Mouse (Mus musculus) gastrocnemius, postnatal 4 days (tissue): Measurements from ENCODE around the gene Pdlim7. TPM values are rescaled to one million over a fixed set of nuclear protein-coding genes. Genes with fewer than 3 reads are reported as not detected.
A peak's percentile ranks its signal among the peaks of the same experiment; 100 is the strongest.

Experiments
- DNase-seq, 2 experiments: peaks; one replicate each; pipeline ENCODE4 v3.0.0; 2021 to 2022; ENCODE audit warnings: low spot score in 2 of 2, mixed read lengths in 2 of 2
- total RNA-seq, 2 experiments: library from RNA; stranded (reverse); gene quantifications; 2 replicates each; pipeline ENCODE4 v1.2.3; 2021

The Pdlim7 gene
- total RNA-seq, 2 experiments from 2014 or later = 304 to 308 TPM

DNA sequence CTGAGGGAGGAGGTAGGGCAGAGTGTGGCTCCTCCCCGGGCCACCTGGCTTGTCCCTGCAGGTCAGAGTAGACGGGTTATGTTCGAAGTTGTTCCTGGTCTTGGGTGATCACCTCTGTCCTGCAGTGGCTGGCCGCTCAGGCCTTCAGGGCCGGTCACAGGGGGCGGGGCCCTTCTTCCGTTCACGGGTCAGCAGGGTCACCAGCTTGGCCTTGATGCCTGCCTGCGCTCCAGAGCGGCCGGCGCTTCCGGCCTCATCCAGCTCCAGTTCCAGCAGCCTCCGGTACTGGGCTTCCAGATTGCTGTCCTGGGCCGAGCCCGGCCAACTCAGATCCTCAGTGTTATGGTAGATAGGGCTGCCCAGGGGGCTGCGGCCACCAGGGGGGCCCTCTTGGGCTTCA is 9.8 kb upstream of the Pdlim7 start:
- peak in 1 of 2 experiments; percentile 24 for DNase-seq

DNA sequence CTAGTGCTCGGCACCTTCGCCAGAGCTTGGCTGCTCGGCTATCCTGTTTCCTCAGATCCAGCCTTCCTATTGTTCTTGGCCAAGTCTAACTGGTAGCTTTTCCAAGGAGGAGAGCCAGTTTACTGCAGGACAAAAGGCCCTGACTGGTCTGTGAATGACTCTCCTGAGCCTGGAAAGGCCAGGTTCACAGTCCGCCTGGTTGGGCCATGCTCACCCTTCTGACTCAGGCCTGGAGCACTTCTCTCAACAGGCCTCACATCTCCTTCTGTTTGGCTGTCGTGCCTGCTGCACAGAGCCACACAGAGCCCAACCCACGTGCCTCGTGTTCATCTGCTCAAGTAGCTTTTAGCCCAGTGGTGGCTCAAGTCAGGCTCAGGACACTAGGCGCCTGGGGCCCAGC is 9.3 kb upstream of the Pdlim7 start:
- DNase-seq = peak in 1 of 2 experiments; percentile 43

DNA sequence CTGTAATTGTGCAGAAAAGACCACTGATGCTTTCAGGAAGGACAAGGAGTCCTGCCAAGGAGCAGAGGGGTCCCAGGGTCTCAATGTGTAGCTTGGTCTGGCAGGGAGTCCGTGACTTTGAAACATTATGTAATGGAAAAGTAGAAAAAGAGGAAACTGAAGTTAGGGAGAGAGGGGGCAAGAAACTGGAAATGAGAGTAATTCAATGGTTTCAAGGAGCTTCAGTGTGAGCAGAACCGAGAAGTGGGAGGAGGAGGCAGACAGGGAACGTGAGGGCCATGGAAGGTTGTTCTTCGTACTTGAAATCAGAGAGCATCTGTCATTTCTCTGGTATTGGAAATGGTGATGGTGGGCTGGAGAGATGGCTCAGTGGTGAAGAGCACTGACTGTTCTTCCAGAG is 6.1 kb upstream of the Pdlim7 start:
- no peak for DNase-seq

DNA sequence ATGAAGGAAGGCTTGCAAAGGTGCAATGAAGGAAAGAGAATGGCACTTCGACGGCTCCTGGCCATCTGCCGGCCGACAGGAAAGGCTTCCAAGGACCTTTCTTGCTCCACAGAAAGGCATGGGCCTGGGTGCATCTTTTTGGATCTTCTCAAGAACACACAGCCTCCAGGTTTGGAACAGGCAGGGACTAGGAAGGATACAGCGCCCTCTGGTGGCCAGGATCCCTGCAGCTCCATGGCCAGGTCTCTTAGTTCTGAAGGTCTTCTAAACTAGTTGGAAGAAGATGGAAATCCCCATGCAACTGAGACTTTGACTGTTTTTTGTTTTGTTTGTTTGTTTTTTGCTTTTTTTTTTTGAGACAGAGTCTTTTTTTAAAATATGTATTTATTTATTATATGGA is 3.5 kb upstream of the Pdlim7 start:
- peak; percentile 75 to 89 for DNase-seq

DNA sequence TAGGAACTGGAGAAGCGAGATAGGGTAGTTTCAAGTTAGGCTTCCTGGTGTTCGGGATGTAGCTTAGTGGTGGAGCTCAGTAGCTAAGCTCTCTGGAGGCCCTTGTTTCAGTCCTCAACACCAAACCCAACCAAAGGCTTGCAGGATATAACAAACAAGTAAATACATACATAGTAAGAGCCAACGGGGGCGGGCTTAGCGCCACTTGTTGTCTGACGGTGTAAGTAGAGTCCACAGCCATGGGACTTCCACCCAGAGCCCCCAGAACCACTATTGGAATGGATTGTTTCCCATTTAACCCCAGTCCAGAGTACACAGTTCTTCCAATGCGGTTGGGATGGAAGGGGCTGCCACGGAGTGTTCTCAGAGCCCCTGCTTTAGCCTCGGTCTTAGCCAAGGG is 352 bp upstream of the Pdlim7 start:
- no peak for DNase-seq

DNA sequence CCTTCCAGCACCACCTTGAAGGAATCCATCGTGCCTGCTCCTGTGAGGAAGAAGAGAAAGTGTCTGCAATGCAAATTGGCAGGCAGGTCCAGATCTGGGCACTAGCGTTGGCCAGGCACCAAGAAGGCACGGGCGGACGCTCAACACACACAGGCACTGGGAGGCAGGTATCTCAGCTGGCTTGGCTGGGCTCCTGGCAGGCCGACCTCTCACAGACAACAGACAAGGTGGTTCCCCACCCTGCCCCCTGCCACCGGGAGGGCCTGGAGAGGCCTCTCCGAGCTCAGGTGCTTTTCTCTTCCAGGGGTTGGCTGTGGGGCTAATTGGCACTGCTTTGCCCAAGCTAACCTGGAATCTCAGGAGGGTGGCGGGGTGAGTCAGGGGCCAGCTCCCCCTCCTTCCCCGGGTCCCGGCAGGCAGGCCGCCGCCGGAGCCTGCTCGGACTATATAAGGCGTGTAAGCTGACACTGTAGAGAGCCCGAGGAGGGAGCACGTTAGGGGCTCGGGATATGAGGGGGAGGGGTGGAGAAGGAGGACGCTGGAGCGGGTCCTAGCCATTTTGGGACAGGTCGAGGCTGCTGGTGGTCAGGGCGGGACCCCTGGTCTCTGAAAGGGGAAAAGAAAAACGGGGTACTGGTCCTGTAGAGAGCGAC is 971 bp downstream of the Pdlim7 start:
- peak; percentile 47 to 67 for DNase-seq

DNA sequence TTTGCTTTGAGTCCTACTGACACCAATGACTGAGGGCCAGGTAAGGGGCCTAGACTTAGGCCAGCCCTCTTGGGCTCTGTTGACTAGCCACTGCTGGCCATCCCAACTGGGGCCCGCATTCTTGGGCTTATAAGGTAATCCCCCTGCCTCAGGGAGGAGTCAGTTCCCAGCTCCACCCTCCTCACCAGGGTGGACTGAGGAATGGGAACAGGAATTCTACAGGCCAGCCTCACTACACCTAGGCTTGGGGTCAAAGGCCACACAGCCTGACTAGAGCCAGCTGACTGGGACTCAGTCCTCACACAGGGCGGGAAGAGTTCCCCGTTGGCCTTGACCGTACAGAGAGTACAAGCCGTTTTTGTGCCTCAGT is 2.0 kb downstream of the Pdlim7 start:
- DNase-seq = no peak

DNA sequence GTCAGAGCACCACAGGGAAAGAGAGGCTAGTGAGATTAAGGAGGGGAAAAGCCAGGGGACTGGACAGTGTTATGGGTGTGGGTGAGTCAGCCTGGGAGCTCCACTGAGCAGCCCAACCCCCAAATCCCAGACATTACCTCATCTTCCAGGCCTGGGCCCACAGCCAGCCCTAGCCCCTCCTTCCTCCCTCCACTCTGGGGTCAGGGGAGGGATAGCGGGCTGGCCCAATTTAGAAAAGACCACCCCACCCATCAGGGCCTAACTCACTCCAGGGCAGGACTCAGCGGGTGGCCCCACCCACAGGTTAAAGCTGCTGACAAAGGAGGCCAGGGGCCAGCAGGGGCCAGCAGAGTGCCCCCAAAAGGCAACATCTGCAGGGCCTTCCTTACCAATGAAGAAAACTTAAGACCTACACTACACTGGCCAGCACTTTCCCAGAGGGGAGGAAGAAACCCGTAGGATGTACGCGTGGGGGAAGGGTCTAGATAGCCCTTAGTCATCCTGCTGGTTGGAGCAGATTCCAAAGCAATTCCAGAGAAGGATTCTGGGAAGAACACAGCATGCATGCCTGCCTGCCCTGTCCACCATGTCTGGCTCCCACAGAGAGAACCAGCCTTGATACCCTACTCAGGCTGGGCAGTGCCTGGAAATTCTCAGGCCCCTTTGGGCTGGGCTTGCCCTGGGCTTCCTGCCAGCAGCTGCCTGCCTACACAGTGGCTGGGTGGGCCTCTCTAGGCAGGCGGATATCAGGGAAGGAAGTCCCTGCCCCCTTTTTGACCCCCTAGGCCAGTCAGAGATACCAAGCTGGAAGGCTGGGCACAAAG is 2.6 kb downstream of the Pdlim7 start:
- peak; percentile 82 to 87 for DNase-seq

DNA sequence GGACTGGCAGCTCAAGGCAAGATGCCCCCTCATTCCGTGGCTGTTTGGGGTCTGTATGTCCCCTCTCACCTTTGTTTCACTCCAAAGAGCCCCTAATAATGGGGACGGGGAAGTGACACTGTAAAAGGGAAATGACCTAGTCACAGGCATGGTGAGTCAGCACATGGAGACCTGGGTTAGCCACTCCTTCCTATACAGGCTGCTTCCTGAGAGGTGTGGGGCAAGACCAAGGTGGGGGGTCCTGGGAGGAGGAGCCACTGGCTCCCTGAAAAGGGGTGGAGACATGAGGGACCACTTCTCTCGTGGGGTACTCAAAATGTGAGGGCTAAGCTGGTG is 3.2 kb downstream of the Pdlim7 start:
- DNase-seq = no peak

DNA sequence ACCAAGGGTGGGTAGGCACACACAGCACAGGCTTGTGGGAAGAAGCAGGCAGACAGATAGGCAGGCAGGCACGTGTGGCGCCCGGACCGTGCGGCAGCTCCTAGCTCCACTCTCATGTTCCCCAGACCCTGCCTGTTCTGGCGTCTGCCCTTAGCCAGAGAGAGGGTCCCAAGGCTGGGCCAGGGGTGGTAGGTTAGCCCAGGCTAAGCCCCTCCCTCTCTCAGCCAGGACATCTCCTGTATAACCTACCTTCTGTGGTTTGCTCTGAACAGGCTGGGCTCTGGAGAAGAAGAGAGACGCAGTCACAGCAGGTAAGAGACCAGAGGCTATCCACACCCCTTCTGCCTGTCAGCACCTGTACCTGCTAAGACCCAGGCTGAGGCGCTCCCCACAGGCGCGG is 4.9 kb downstream of the Pdlim7 start:
- DNase-seq = no peak

DNA sequence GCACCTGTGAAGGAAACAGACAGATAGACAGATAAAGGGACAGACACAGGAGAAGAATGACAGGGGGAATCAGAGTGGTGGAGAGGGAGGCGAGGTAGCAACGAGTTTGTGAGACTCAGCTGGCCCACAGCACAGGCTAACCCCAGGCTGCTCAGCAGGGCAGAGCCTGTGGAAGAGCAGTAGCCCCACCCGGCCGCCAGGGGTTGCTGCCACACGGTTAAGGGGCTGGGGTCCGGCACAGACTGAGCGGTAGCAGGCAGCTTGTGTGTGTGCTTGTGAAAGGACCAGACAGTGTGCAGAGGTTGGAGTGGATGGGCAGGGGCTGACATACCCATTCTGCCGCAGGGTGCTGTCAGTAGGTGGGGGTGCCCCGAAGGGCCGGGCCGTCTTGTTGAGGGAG is 5.6 kb downstream of the Pdlim7 start:
- DNase-seq = no peak

DNA sequence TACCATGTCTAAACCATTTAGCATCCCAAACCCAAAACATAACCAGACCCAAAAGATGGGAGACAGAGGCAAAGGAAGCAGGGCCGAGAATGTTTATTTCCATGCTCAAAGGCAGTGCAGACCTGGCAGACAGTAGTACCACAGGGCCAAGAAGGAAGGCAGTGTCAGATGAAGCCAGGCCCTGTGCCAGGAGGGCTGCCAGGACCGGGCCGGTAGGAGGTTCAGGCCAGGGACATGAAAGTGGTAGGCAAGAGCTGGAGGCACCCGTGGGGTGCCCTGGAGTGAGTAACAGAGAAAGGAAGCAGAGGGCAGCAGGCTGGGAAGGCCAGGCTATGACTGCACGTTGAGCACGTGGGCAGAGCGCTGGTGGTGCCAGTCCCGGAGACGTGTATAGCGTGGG is 6.8 kb downstream of the Pdlim7 start:
- peak in 1 of 2 experiments; percentile 31 for DNase-seq

DNA sequence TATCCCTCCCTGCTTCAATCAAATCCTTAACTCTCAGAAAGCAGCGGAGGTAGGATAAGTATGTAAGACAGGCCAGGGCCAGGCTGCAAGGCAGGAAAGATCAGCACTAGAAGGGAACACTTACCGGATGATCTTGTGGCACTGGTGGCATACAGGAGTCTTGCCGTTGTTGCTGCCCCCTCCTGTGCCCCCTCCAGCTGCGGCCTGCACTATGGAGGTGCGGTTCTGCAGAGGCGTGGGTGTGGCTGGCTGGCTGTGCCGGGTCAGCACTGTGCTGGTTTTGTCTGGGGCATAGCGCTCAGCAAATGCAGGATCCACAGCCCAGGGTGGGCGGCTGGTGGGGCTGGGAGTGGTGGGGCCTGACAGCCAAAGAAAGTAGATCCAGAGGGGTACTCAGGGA is 7.7 kb downstream of the Pdlim7 start:
- no peak for DNase-seq

DNA sequence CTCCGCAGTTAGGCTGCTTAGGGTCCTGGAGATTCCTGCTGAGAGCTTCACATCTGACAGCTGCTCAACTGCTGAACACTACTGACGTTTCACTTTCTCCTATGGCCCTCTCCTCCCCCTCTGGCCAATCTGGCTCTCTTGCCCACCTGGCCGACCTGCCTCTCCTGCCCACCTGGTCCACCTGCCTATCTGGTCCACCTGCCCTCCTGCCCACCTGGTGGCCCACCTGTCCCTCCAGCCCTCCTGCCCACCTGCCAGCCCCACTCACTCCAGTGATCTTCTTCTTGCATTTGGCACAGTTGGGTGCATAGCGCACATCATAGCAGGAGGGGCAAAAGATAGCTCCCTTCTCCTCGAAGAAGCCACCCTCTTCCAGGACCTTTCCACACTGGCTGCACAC is 9.1 kb downstream of the Pdlim7 start:
- no peak for DNase-seq

DNA sequence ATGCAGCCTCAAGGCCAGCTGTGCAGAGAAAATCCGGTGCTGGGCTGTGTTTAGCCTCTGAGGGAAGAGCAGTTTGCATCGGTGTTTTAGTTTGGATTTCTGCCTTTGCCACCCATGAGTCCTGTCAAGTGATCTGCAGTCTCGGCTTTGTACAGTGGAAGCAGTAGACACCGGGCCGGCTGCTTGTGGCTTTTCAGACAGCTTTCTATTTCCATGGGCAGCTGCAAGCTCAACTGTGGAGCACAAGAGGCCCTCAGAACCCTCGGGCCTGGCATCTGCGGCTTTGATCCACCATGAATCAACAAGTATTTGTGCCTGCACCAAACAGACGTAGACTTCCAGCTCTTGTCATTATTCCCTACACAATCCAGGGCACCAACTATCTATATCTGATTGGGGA is 11.1 kb downstream of the Pdlim7 start:
- no peak for DNase-seq

DNA sequence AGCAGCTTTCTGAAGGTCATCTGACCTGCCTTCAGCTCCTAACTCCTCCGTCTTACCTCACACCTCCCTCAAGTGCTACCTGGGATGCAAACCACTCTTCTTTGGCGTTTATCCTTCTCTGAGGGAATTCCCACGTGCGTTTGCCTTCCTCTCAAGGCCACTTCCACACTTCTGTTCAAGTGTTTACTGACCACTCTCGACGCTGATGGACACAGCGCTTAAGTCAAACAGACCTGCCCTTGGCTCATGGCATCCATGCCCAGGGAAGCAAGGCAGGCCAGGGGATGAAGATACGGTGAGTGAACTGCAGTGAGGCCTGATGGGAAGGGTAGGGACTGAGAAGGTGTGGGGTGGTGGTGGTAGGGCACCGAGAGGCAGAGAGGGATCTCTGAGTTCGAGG is 12.9 kb downstream of the Pdlim7 start:
- no peak for DNase-seq

DNA sequence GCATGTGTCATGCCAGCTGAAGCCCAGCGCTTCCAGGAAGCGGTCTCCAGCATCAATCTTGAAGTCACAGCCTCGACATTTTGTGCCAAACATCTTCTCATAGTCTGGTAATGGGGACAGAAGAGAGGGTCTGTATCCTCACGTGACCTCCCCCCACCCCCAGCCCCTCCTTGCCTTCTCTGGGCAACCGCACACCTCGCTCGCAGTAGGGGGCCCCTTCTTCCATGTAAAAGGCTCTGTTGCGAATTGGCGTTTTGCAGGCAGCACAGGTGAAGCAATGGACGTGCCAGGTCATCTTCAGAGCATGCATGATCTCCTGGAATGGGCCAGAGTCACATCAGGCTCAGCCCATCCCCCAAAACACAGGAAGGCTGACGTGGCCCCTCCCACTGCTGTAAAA is 14.6 kb downstream of the Pdlim7 start:
- no peak for DNase-seq

DNA sequence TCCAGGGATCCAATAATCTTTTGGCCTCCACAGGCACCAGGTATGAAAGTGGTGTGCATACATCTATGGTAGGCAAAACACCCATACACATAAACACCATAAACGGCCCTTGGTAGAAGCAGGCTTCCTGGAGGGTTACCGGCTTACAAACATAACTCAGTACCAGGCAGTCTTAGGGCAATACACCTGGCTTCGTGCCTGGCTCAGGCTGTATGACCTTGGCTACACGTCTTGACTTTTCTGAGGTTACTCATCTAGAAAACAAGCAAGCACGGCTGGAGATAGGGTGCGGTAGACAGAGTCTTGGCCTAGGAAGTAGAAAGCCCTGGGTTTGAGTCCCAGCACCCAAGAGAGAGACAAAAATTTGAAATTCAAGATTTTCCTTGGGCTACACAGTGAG is 16.8 kb downstream of the Pdlim7 start:
- no peak for DNase-seq

DNA sequence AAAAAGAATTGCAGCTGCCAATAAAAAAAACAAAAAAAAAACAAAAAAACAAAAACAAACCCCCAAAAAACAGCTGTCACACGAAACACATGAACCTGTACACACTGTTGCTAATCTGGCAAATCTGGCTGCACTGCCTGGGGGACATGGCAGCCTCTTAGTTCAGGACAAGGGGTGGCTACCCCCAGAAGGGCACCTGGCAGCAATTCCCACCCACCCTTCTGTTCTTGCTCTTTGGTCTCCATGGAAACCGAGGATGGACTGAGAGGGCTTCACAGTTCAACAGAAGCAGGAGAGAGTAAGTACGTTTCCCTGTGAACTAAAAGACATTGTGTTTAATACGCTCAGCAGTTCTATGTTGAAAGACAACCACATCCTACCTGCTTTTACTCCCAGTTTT is 17.8 kb downstream of the Pdlim7 start:
- DNase-seq = no peak

DNA sequence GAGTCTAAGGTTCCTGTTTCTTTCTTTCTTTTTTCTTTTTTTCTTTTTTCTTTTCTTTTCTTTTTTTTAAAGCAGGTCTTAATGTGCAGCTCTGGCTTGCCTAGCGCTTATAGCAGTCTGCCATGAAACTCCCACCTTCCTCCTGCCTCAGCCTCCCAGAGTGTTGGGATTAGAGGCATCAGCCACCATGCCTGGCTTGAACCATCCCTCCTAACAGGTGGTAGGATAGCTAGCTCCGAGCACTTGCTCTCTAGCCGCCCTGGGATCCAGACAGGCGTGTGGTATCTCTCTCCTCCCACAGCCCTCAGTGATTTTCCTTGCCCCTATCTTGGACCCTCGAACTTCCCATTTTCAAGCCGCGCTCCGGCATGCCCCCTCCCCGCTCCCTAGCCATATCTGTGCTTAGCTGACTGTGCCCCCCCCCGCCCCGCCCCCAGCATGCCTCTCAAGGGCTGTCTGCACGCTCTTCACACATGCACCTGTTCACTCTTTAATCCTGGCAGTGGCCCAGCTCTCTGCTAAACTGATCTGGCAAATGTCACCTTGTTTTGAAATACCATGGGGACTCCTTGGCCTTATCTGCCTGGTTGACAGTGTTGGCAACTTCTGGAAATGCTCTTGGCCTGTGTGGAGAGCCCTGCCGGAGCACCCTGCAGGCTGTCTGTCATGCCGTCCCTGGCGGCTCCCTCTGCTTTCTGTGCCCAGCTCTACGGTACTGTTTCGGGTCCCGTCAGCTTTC is 18.4 kb downstream of the Pdlim7 start:
- DNase-seq = no peak

DNA sequence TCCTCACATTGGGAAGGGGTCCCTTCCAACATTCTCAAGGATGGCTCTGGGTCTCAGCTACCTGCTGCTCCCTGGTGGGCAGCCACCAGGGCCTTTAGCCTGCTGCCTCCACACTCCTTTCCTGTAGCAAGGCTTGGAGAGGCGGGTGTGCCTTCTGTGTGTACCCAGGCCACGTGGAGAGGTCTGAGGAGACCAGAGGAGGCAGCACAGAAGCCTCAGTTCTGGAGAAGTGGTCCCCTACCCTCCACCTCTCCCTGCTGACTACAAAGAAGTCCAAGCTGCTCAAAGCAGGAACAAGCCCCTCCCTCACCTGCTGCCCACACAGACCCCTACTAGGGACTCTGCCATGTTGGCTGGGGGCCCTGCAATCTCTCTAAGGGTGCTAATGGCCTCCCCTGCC is 19.2 kb downstream of the Pdlim7 start:
- DNase-seq = no peak
